Mouse (Mus musculus): ENCODE measurements around the gene Atp5g1. TPM values are rescaled to one million over a fixed set of nuclear protein-coding genes. Genes with fewer than 3 reads are reported as not detected.
A peak's percentile ranks its signal among the peaks of the same experiment; 100 is the strongest.

Atp5g1 gene
- total RNA-seq, 1 experiment from 2014 or later, result 262 TPM

DNA sequence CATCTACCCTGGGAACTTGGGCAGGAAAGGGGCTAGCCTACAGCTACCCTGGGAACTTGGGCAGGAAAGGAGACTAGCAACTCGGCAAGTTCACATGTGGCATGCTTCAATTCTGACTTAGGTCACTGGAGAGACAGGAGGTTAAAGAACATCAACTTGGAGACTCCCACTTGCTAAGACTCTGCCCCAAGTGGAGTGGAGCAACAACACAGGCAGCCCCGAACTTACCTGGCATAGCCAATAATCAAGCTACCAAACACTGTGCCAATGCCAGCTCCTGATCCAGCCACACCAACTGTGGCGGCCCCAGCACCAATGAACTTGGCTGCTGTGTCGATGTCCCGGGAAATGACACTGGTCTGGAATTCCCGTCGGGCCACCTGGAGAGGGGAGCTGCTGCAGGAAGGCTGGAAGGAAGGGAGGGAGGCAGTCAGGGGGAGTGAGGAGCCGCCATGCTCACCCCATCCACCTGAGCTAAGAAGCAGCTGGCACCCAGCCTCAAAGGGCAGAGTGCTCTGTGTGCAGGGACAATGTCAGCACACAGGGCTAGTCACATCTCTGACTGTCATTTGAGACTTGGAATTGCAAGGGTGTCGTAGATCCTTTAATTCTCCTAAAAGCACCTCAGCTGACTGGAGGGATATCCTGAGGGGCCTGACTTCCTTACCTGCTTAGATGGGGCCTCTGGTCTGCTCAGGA, 2.0 kb downstream of the Atp5g1 start:
- DNase-seq, result no peak

GRCm38 (mm10) chr11:96071013-96071412, 4.5 kb downstream of the Atp5g1 start:
- no peak for DNase-seq

DNA sequence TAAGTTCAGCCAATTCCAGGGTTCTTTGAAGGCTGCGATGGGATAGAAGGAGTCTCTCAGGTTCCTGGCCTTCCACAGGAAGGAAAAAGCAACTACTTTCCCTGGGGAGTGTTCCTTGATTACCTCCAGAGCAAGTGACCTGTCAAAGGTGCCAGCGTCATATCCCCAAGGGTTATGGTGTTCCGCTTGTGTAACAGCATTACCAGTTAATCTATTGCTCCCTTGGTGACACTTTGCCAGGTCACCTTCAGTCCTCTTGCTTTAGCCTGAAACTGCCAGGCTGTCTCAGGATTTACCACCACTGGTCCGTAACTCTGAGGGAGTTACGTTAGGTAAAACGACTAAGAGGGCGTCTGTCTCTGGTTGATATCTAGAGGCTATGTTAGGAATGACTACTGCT, 5.1 kb downstream of the Atp5g1 start:
- DNase-seq, result peak; percentile 63

DNA sequence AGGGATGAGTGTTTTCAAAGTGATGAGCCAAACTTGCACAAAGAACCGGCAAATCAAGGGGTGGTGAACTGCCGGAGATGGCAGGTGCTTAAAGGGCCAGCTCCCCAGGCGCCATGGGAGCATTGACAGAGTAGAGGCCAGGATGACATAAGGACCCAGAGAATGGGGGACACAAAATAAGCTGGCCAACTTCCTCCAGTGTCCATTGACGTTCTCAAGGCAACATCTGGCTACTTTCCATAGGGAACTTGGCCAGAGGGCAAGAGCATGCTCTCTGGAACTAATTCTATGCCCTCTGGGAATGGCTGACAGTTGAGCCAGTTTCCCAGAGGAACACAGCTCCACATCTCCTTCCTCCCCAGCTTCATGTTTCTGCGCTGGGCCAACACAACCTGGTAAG, 7.2 kb downstream of the Atp5g1 start:
- DNase-seq, result peak; percentile 50

- peak; percentile 99 for DNase-seq
Measured at GRCm38 (mm10) chr11:96065215-96065911, 10.1 kb downstream of the Atp5g1 start, which contains the start of gene Ube2z. Gene Ube2z, minus strand, starts transcription at chr11:96065388.

- DNase-seq, result peak; percentile 69
Measured at GRCm38 (mm10) chr11:96064521-96065214, 10.8 kb downstream of the Atp5g1 start.

DNA sequence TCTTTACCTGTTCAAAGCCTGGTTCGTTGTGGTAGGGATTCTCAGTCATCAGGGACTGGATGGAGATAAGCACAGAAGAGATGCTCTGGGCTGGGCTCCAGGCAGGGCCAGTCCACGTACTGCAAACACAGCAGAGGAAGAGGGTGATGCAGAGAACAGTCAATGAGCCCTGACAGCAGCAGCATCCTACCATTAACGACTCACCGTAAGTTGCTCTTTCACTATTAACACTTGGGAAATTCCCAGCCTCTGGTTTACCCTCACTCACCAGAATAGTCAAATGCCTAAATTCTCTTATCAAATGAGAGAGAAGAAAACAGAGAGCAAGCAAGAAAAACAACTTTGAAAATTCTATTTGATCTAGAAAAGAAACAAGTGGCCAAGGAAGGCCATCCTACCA, 17.2 kb downstream of the Atp5g1 start:
- DNase-seq, result no peak

- no peak for DNase-seq
Measured at GRCm38 (mm10) chr11:96050854-96051253, 24.6 kb downstream of the Atp5g1 start.

GRCm38 (mm10) chr11:96049939-96050338, 25.5 kb downstream of the Atp5g1 start:
- no peak for DNase-seq

DNA sequence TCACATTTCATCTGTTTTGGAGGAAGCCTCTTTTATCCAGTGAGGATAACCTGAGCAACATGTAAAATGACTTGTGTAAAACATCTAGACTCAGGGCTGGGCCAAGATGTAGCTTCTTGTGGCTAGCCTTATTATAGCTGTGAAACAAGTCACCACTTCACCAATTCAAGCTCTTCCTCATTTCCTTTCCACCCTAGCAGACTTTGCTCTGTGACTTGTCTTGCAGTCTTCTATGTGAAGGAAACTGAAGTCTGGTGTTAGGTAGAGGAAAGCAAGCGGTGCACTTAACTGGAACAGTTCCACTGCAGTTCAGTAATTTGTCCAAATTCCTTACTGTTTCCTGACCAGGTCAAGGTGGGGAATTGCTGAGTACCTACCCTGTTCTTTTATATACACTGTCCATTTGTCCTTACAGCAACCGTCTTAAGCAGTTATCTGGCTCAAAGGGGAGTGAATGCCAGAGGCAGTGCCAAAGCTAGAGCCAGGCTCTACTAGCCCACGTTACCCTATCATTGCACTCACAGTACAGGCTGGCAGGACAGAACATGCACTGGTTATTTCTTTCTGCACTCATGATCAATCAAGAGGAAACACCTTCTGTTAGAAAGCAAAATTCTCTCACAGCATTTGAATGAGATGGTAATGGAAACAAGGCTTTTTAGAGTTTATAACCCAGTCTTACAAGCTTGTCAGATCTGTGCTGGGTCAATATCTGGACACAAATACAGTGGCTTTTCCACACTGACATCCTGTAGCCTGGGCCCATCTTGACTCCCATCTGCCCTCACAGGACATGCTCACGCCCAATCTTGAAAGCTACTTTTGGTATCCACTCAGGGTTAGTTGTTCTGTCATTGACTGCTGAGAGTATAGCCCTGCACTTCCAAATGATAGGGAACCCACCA, 27.7 kb downstream of the Atp5g1 start:
- no peak for DNase-seq

GRCm38 (mm10) chr11:96046793-96047192, 28.7 kb downstream of the Atp5g1 start:
- DNase-seq, result no peak

DNA sequence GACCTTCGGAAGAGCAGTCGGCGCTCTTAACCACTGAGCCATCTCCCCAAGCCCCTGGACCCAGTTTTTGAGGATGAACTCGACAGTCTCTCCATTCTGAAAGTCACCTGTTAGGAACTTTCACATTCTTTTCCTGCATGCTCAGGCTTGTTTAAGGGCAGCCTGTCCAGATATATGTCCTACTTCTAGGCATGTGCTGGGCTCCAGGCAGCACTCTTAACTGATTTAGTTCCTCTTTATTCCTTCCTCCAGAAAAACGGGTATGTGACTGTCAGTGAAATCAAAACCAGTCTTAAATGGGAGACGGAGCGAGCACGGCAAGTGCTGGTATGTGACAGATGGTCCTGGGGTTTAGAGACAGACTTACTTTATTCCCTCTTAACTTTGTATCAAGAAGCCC, 29.4 kb downstream of the Atp5g1 start:
- no peak for DNase-seq

DNA sequence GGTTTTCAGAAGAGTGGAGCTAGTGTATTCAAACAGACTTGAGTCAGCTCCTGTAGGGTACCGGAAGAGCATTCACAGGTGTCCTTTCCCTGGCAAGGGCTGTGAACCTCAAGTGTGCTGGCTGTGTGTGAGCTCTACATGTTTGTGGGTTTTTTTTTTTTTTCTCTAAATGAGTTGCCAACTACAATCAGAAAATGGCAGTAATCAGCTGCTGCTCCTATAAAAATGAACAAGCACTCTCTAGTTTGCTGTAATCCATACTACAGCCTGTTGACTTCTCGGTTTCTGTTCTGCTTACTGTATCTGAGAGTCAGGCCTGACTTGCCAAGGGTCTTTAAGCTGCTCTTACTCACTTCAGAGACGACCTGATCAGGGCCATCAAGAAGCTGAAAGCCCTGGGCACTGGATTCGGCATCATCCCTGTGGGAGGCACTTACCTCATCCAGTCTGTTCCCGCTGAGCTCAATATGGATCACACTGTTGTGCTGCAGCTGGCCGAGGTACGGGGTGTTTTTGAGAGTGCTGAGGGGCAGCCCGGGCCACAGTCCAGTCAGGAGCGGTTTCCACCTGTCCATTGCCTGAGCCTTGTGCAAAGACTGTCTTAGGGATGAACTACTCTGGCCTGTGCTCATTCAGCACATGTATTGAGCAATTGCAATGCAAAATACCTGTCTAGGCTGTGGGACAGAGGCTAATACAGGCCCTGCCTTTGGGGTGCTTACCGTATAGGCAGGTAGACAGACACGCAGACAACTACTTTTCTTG, 30.5 kb downstream of the Atp5g1 start:
- DNase-seq, result no peak

GRCm38 (mm10) chr11:96038560-96038959, 36.9 kb downstream of the Atp5g1 start:
- DNase-seq, result no peak

DNA sequence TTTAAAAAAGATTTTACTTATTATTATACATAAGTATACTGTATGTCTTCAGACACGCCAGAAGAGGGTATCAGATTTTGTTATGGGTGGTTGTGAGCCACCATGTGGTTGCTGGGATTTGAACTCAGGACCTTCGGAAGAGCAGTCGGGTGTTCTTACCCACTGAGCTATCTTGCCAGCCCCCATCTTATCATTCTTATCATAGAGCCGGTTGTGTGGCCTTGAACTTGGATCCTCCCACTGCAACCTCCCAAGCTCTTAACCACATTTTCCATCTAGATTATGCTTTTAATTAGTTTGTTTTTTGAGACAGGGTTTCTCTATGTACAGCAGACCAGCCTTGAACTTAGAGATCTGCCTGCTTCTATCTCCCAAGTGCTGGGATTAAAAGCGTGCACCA, 38.0 kb downstream of the Atp5g1 start:
- DNase-seq, result no peak

GRCm38 (mm10) chr11:96035133-96035532, 40.3 kb downstream of the Atp5g1 start:
- peak; percentile 42 for DNase-seq

- DNase-seq, result peak; percentile 98
Measured at GRCm38 (mm10) chr11:96034596-96035052, 40.8 kb downstream of the Atp5g1 start, which contains the start of gene Snf8. Gene Snf8, plus strand, starts transcription at chr11:96034885.

GRCm38 (mm10) chr11:96034116-96034515, 41.4 kb downstream of the Atp5g1 start:
- DNase-seq, result no peak

DNA sequence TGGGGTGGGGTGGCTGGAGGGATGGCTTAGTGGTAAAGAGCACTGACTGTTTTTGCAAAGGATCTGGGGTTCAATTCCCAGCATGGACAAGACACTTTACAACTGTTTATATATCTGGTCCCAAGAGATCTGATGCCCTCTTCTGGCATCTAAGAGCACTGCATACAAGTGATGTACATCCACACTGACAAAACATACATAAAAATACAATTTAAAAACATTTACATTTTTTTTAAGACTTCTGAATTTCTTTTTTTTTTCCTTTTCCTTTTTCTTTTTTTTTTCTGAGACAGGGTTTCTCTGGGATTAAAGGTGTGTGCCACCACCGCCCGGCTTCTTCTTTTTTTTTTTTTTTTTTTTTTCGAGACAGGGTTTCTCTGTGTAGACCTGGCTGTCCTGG, 42.2 kb downstream of the Atp5g1 start:
- no peak for DNase-seq

GRCm38 (mm10) chr11:96031701-96032100, 43.8 kb downstream of the Atp5g1 start:
- no peak for DNase-seq

GRCm38 (mm10) chr11:96030571-96030970, 44.9 kb downstream of the Atp5g1 start:
- no peak for DNase-seq
